Mouse (Mus musculus) lung, embryonic 15.5 days (tissue): ENCODE data around the gene Lcn9. TPM values are rescaled to one million over a fixed set of nuclear protein-coding genes. Genes with fewer than 3 reads are reported as not detected.

Experiments used
- ATAC-seq: fragments of 200-750 bp; cut with Nextera tagmentation; 2 replicates; pipeline ENCODE4 v1.8.0; 2017; ENCODE audit warnings: moderate number of reproducible peaks, borderline replicate concordance; ENCODE audit not compliant: low FRiP score, low TSS enrichment; ENCODE audit errors: extremely low read depth
- H3K27ac ChIP-seq: fragments of 300-500 bp; sonication (generic); 2 replicates; pipeline ENCODE4 v1.5.1; 2015; ENCODE audit warnings: moderate library complexity, mild to moderate bottlenecking, inconsistent platforms
- H3K27me3 ChIP-seq: fragments of 300-500 bp; sonication (generic); 2 replicates; pipeline ENCODE4 v1.6.1; 2015; ENCODE audit warnings: inconsistent platforms
- H3K36me3 ChIP-seq: fragments of 300-500 bp; sonication (generic); 2 replicates; pipeline ENCODE4 v1.6.1; 2015; ENCODE audit warnings: inconsistent platforms
- H3K4me1 ChIP-seq: fragments of 300-500 bp; sonication (generic); 2 replicates; pipeline ENCODE4 v1.6.1; 2015; ENCODE audit warnings: inconsistent platforms
- H3K4me2 ChIP-seq: fragments of 300-500 bp; sonication (generic); 2 replicates; pipeline ENCODE4 v1.6.1; 2015; ENCODE audit warnings: inconsistent platforms, mild to moderate bottlenecking, moderate library complexity
- H3K4me3 ChIP-seq: fragments of 300-500 bp; sonication (generic); 2 replicates; pipeline ENCODE4 v1.5.1; 2015; ENCODE audit warnings: mild to moderate bottlenecking, inconsistent platforms
- H3K9ac ChIP-seq: fragments of 300-500 bp; sonication (generic); 2 replicates; pipeline ENCODE4 v1.6.1; 2015; ENCODE audit warnings: inconsistent platforms
- H3K9me3 ChIP-seq: fragments of 300-500 bp; sonication (generic); 2 replicates; pipeline ENCODE4 v1.6.1; 2016; ENCODE audit warnings: inconsistent platforms
- WGBS: fragments of 180-500 bp; shearing (Covaris S2); methylation state at CpG from one replicate; pipeline ENCODE4 v1.1.7; 2015; 5-methylcytosine and 5-hydroxymethylcytosine counted together
- polyA plus RNA-seq: library from polyadenylated mRNA; unstranded; fragments of >200 nt; fragmentation: Nextera tagmentation; extraction: Ambion mirVana; gene quantifications from 2 replicates; pipeline ENCODE4 v1.2.1, GENCODE M21; 2015

The Lcn9 gene
- not detected in 2 replicates for polyA plus RNA-seq

DNA sequence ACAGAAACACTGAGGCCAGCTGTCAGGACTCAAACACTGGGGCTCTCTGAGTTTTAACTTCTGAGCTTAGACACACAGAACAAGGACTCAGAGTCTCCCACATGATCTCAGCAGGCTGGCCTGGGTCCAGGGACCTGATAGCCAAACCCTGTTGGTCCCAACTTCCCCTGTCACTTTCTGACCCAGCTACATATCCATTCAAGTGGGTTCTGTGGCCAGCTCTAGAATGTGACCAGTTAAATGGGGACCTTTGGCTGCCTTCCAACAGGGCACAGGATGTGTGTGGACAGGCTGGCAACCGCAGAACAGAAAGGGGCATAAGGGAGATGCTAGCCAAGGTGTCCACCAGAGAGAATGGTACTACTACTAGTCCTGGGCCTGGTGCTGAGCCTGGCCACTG lies at the start of gene Lcn9:
Gene Lcn9 (plus strand): TSS at position 348 of the 400 bp plus-strand sequence.
- Histone ChIP-seq H3K27ac (no peak within 1 kb of the TSS), H3K4me2 (no peak within 1 kb of the TSS), H3K27me3 (no peaks in the 10 kb centered on the region), H3K4me3 (no peak within 1 kb of the TSS), H3K4me1 (no peaks in the 10 kb centered on the region), H3K36me3 (no peaks in the 10 kb centered on the region), H3K9ac (no peak within 1 kb of the TSS), H3K9me3 (no peaks in the 10 kb centered on the region)
- ATAC-seq: no peak
- WGBS: 69% methylated on average over 1 of the region's 1 CpGs

DNA sequence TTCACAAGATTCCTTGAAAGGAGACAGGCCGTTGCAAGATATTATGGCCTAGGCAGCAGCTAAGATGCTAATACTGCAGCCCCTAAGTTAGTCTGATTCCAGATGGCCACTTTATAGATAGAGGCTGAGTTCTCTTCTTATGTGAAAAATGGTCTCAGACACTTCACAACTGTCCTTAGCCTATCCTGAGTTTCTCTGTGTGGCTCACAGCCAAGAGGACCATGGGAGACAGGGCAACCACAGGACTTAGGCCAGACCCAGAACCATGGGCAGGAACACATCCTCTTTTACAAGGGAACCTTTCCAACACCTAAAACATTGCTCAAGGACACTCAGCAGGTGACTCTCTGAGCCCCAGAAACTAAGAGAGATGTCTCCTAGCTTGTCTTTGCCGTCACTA lies 49.4 kb upstream of the Lcn9 start:
- Histone ChIP-seq H3K36me3 (no peaks in the 10 kb centered on the region), H3K9ac (no peak overlapping the region), H3K9me3 (no peaks in the 10 kb centered on the region), H3K4me3 (no peak overlapping the region), H3K4me1 (no peaks in the 10 kb centered on the region), H3K27ac (no peak overlapping the region), H3K4me2 (no peak overlapping the region), H3K27me3 (no peaks in the 10 kb centered on the region)
- WGBS: 83% methylated on average over 2 of the region's 2 CpGs
- ATAC-seq: no peak

GRCm38 (mm10) chr2:25774640-25775039 lies 48.3 kb upstream of the Lcn9 start:
- H3K4me2 ChIP-seq: no peak overlapping the region
- no peak overlapping the region for H3K4me3 ChIP-seq
- H3K27ac ChIP-seq: no peak overlapping the region
- no peak overlapping the region for H3K9ac ChIP-seq
- no peaks in the 10 kb centered on the region for H3K4me1 ChIP-seq
- WGBS: 68% methylated on average over 2 of the region's 2 CpGs
- no peaks in the 10 kb centered on the region for H3K36me3 ChIP-seq
- no peaks in the 10 kb centered on the region for H3K27me3 ChIP-seq
- no peaks in the 10 kb centered on the region for H3K9me3 ChIP-seq
- ATAC-seq: no peak

- 66% methylated on average over 3 of the region's 3 CpGs for WGBS
Observed at GRCm38 (mm10) chr2:25775991-25776390, 47.0 kb upstream of the Lcn9 start.

DNA sequence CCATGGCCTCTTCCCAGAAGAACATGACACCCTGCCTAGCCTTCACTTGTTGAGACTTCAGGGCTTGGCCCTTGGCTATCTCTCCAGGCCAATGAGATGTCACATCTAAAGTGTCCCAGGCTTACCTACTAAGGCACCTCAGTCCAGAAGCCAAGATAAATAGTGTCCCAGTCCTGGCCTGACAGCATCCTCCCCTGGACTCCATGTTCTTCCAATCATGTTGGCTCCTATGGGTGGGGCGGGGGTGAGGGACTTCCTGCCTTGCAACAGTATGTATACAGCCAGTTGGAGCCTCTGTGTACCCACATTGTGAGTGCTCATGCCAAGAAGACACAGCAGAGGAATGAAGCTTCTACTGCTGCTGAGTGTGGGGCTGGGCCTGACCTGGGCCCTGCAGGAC lies 46.2 kb upstream of the Lcn9 start, which contains the start of gene Lcn11:
Gene Lcn11 (plus strand): TSS at position 301 of the 400 bp plus-strand sequence.
- Histone ChIP-seq H3K4me1 (no peaks in the 10 kb centered on the region), H3K36me3 (no peaks in the 10 kb centered on the region), H3K4me2 (no peak within 1 kb of the TSS), H3K9me3 (no peaks in the 10 kb centered on the region), H3K27ac (no peak within 1 kb of the TSS), H3K27me3 (no peaks in the 10 kb centered on the region), H3K9ac (no peak within 1 kb of the TSS), H3K4me3 (no peak within 1 kb of the TSS)
- no peak for ATAC-seq
- 96% methylated on average over 1 of the region's 1 CpGs for WGBS

More at GRCm38 (mm10) chr2:25775991-25776390, 47.0 kb upstream of the Lcn9 start:
- ATAC-seq: no peak
- Histone ChIP-seq H3K9me3 (no peaks in the 10 kb centered on the region), H3K27me3 (no peaks in the 10 kb centered on the region), H3K9ac (no peak overlapping the region), H3K4me2 (no peak overlapping the region), H3K27ac (no peak overlapping the region), H3K4me1 (no peaks in the 10 kb centered on the region), H3K4me3 (no peak overlapping the region), H3K36me3 (no peaks in the 10 kb centered on the region)

DNA sequence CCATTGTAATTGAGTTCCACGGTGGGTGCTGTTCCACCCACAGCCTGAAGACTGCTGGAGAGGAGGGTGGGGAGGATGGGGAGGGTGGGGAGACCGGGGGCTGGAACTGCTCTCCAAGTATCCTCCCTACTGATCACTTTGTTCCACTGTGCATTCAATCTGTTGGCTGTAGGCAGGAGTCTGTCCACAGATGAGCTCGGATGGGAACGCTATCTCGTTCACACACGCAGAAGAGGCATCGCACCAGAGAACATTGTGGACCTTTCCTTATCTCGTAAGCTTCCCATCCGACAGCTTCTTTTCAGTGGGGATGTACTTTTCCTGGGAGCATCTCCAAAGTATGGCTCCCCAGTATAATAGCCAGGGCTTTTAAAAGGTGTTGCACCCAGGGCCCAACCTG lies 43.9 kb upstream of the Lcn9 start:
- no peaks in the 10 kb centered on the region for H3K27me3 ChIP-seq
- WGBS: 81% methylated on average over 9 of the region's 9 CpGs

DNA sequence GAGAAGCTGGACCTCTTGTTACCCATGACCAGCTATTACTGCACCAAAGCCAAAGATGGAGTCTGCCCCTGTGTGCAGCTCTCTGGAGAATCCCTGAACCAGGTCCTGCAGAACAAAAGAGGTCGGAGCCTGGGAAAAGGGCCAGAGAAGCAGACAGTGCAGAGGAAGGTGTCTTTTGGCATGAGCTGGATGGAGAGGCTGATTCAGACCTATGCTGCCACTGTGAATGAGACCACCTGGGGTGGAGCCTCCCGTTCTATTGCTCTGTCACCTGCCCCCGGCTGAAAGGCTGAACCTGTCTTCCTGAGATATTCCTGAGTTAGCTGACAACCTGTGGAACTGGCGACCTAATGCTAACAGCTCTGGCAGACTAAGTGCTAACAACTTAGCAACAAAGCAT lies 42.0 kb upstream of the Lcn9 start:
- Histone ChIP-seq H3K4me3 (no peak overlapping the region), H3K9me3 (no peaks in the 10 kb centered on the region), H3K36me3 (no peaks in the 10 kb centered on the region), H3K4me1 (no peaks in the 10 kb centered on the region), H3K27ac (no peak overlapping the region), H3K4me2 (no peak overlapping the region), H3K27me3 (no peaks in the 10 kb centered on the region), H3K9ac (no peak overlapping the region)
- WGBS: 30% methylated on average over 4 of the region's 4 CpGs
- ATAC-seq: no peak

More for the DNA sequence above, 43.9 kb upstream of the Lcn9 start:
- Histone ChIP-seq H3K9me3 (no peaks in the 10 kb centered on the region), H3K4me1 (no peaks in the 10 kb centered on the region), H3K27ac (no peak overlapping the region), H3K9ac (no peak overlapping the region), H3K36me3 (no peaks in the 10 kb centered on the region), H3K4me3 (no peak overlapping the region), H3K4me2 (no peak overlapping the region)
- no peak for ATAC-seq

- Histone ChIP-seq H3K4me3 (no peak within 1 kb of the TSS), H3K9me3 (no peaks in the 10 kb centered on the region), H3K4me1 (no peaks in the 10 kb centered on the region), H3K36me3 (no peaks in the 10 kb centered on the region), H3K4me2 (no peak within 1 kb of the TSS), H3K27me3 (no peaks in the 10 kb centered on the region), H3K27ac (no peak within 1 kb of the TSS), H3K9ac (no peak within 1 kb of the TSS)
- 74% methylated on average over 3 of the region's 3 CpGs for WGBS
- ATAC-seq: no peak
Observed at GRCm38 (mm10) chr2:25781957-25782356, 41.0 kb upstream of the Lcn9 start, which contains the start of gene Gm13539. TSS of gene Gm13539 (plus strand) at chr2:25782257.

- Histone ChIP-seq H3K27me3 (no peaks in the 10 kb centered on the region), H3K4me2 (no peak overlapping the region), H3K27ac (no peak overlapping the region), H3K36me3 (no peaks in the 10 kb centered on the region), H3K4me1 (no peaks in the 10 kb centered on the region), H3K4me3 (no peak overlapping the region), H3K9me3 (no peaks in the 10 kb centered on the region), H3K9ac (no peak overlapping the region)
- ATAC-seq: no peak
- WGBS: 42% methylated on average over 5 of the region's 5 CpGs
Observed at GRCm38 (mm10) chr2:25785573-25786322, 37.2 kb upstream of the Lcn9 start.

- H3K4me1 ChIP-seq: no peaks in the 10 kb centered on the region
- H3K27me3 ChIP-seq: no peaks in the 10 kb centered on the region
- no peak overlapping the region for H3K9ac ChIP-seq
- no peaks in the 10 kb centered on the region for H3K36me3 ChIP-seq
- no peaks in the 10 kb centered on the region for H3K9me3 ChIP-seq
- H3K4me2 ChIP-seq: no peak overlapping the region
- 70% methylated on average over 3 of the region's 3 CpGs for WGBS
- no peak overlapping the region for H3K4me3 ChIP-seq
- no peak overlapping the region for H3K27ac ChIP-seq
- no peak for ATAC-seq
Observed at GRCm38 (mm10) chr2:25789092-25789491, 33.9 kb upstream of the Lcn9 start.

GRCm38 (mm10) chr2:25797635-25798034 lies 25.3 kb upstream of the Lcn9 start:
- WGBS: 17% methylated on average over 2 of the region's 2 CpGs
- no peaks in the 10 kb centered on the region for H3K36me3 ChIP-seq
- H3K9me3 ChIP-seq: no peaks in the 10 kb centered on the region
- H3K27ac ChIP-seq: no peak overlapping the region
- H3K9ac ChIP-seq: no peak overlapping the region
- no peak overlapping the region for H3K4me3 ChIP-seq
- no peaks in the 10 kb centered on the region for H3K27me3 ChIP-seq
- H3K4me2 ChIP-seq: no peak overlapping the region
- no peak for ATAC-seq
- no peaks in the 10 kb centered on the region for H3K4me1 ChIP-seq

DNA sequence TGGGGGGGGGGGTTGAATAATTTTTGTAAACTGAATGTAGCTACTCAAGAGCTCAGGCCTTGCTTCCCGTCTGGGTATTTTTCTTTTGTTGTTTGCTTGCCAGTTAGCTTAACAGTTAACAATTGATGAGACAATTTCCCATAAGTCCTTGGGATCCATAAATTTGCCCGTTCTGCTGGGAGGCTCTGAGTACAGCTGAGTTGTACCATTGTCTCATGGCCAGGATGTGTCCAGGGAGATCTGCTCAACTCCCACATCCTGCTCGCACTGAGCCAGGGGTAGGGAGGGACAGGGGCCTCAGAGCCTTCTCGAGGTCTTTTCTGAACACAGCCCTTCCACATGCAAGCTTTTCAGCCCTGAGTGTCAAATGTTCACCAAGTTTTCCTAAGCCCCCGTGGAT lies 24.9 kb upstream of the Lcn9 start:
- Histone ChIP-seq H3K36me3 (no peaks in the 10 kb centered on the region), H3K9me3 (no peaks in the 10 kb centered on the region), H3K27me3 (no peaks in the 10 kb centered on the region), H3K4me2 (no peak overlapping the region), H3K4me3 (no peak overlapping the region), H3K4me1 (no peaks in the 10 kb centered on the region), H3K9ac (no peak overlapping the region), H3K27ac (no peak overlapping the region)
- ATAC-seq: no peak
- WGBS: 47% methylated on average over 5 of the region's 5 CpGs
